Mouse (Mus musculus): ENCODE measurements around the gene Src.

GRCm38 (mm10) chr2:157399797-157400196, 18.4 kb upstream of the Src start:
- TF ChIP-seq CTCF (IDR thresholded peaks at IDR 0.05; ENCODE audit: low read depth, low read length) (no peak), POLR2A (IDR thresholded peaks at IDR 0.05; ENCODE audit: extremely low read depth, insufficient read depth, low read length) (no peak)
